Mouse (Mus musculus) E14TG2a.4 (cell line): ENCODE measurements around the gene Zcchc17.

ENCODE experiments used
- H3K27me3 ChIP-seq: 2 replicates; pipeline ENCODE4 v1.6.1; 2014; ENCODE audit warnings: low read length, control low read depth; ENCODE audit not compliant: insufficient read depth
- H3K36me3 ChIP-seq: 2 replicates; pipeline ENCODE4 v1.6.1; 2014; ENCODE audit warnings: low read length, control low read depth; ENCODE audit not compliant: insufficient read depth
- H3K4me1 ChIP-seq: replicated peaks from 2 replicates; pipeline ENCODE4 v1.6.1; 2014; ENCODE audit warnings: low read depth, low read length, control low read depth
- H3K4me3 ChIP-seq: replicated peaks from 2 replicates; pipeline ENCODE4 v1.5.1; 2014; ENCODE audit warnings: mild to moderate bottlenecking, low read length
- H3K9me3 ChIP-seq: 2 replicates; pipeline ENCODE4 v1.6.1; 2014; ENCODE audit warnings: low read length, control low read depth
- CTCF ChIP-seq: conservative IDR thresholded peaks from 2 replicates; pipeline ENCODE4 v1.5.1; 2014; ENCODE audit warnings: low read length
- NANOG ChIP-seq: IDR thresholded peaks from 2 replicates; pipeline ENCODE4 v1.6.1; 2014; ENCODE audit warnings: borderline replicate concordance, low read length, mixed read lengths
- POU5F1 ChIP-seq: IDR thresholded peaks from 2 replicates; pipeline ENCODE4 v1.6.1; 2014; ENCODE audit warnings: low read length, borderline replicate concordance

The Zcchc17 gene

GRCm38 (mm10) chr4:130359486-130360237 lies at the start of gene Zcchc17, which contains the start of gene Snrnp40:
Gene Zcchc17 (minus strand): TSS chr4:130359943.
Gene Snrnp40 (plus strand): TSS chr4:130360132.
- Histone ChIP-seq H3K9me3 (no peaks in the 10 kb centered on the region), H3K36me3 (peaks cover 45% of the 10 kb centered on the region), H3K27me3 (no peaks in the 10 kb centered on the region), H3K4me1 (peaks cover 48% of the 10 kb centered on the region), H3K4me3 (peak within 1 kb of the TSS; percentile 100)
- TF ChIP-seq POU5F1, result no peak
- no peak for TF ChIP-seq CTCF
- TF ChIP-seq NANOG, result no peak

GRCm38 (mm10) chr4:130391265-130391664 lies 31.5 kb upstream of the Zcchc17 start:
- peaks cover 53% of the 10 kb centered on the region for H3K36me3 ChIP-seq

GRCm38 (mm10) chr4:130389927-130390326 lies 30.2 kb upstream of the Zcchc17 start:
- H3K4me3 ChIP-seq, result no peak overlapping the region
- H3K36me3 ChIP-seq, result peaks cover 67% of the 10 kb centered on the region
- no peaks in the 10 kb centered on the region for H3K27me3 ChIP-seq
- H3K4me1 ChIP-seq, result peaks cover 10% of the 10 kb centered on the region
- no peaks in the 10 kb centered on the region for H3K9me3 ChIP-seq
- TF ChIP-seq CTCF (no peak), POU5F1 (no peak), NANOG (no peak)

More at GRCm38 (mm10) chr4:130391265-130391664, 31.5 kb upstream of the Zcchc17 start:
- Histone ChIP-seq H3K27me3 (no peaks in the 10 kb centered on the region), H3K9me3 (no peaks in the 10 kb centered on the region), H3K4me1 (peaks cover 10% of the 10 kb centered on the region), H3K4me3 (no peak overlapping the region)
- no peak for TF ChIP-seq NANOG
- TF ChIP-seq CTCF, result no peak
- no peak for TF ChIP-seq POU5F1

DNA sequence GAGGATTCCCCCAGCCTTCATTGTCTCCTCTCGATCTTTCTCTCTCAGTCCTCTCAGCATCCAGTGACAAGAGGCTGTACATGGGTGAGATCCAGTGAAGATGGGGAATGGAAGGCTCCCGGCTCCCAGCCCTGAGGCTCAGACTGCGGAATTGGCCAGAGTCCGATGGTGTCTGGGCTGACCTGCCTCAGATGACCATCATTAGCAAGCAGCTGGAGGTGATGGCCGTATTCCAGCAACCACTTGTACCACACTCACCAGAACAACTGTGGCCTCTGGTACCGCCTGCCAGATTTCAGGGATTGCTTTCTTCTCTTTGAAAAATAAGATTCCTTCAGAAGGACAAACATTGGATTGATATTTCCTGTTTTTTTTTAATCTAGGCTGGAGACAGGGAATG lies 29.8 kb upstream of the Zcchc17 start:
- Histone ChIP-seq H3K27me3 (no peaks in the 10 kb centered on the region), H3K9me3 (no peaks in the 10 kb centered on the region), H3K4me1 (peaks cover 10% of the 10 kb centered on the region), H3K4me3 (no peak overlapping the region), H3K36me3 (peaks cover 71% of the 10 kb centered on the region)
- TF ChIP-seq NANOG (no peak), POU5F1 (no peak), CTCF (no peak)

GRCm38 (mm10) chr4:130387256-130387655 lies 27.5 kb upstream of the Zcchc17 start:
- H3K4me1 ChIP-seq, result peaks cover 10% of the 10 kb centered on the region
- H3K36me3 ChIP-seq, result peaks cover 93% of the 10 kb centered on the region
- H3K9me3 ChIP-seq, result no peaks in the 10 kb centered on the region
- TF ChIP-seq NANOG (no peak), CTCF (no peak), POU5F1 (no peak)
- no peaks in the 10 kb centered on the region for H3K27me3 ChIP-seq
- no peak overlapping the region for H3K4me3 ChIP-seq

DNA sequence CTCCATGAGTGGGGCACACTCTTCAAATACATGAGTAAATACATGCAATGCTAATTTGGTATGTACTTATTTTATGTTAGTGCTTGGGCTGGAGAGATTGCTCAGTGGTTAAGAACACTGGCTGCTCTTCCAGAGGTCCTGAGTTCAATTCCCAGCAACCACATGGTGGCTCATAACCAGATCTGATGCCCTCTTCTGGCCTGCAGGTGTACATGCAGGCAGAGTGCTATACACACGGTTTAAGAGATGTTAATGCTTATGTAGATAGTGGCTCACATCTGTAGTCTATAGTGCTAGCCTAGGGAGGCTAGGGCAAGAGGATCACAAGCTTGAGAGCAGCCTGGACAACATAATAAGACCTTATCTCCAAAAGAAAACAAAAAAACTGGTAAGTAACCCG lies 20.7 kb upstream of the Zcchc17 start:
- Histone ChIP-seq H3K27me3 (no peaks in the 10 kb centered on the region), H3K36me3 (peaks cover 99% of the 10 kb centered on the region), H3K4me3 (no peak overlapping the region), H3K9me3 (no peaks in the 10 kb centered on the region), H3K4me1 (peaks cover 21% of the 10 kb centered on the region)
- TF ChIP-seq NANOG (no peak), CTCF (peak; percentile 36), POU5F1 (no peak)

GRCm38 (mm10) chr4:130379181-130379580 lies 19.4 kb upstream of the Zcchc17 start:
- no peak for TF ChIP-seq NANOG
- Histone ChIP-seq H3K36me3 (peaks cover 99% of the 10 kb centered on the region), H3K9me3 (no peaks in the 10 kb centered on the region), H3K27me3 (no peaks in the 10 kb centered on the region), H3K4me1 (peaks cover 33% of the 10 kb centered on the region), H3K4me3 (no peak overlapping the region)

GRCm38 (mm10) chr4:130377500-130377899 lies 17.8 kb upstream of the Zcchc17 start:
- Histone ChIP-seq H3K36me3 (peaks cover 99% of the 10 kb centered on the region), H3K4me1 (peaks cover 34% of the 10 kb centered on the region), H3K27me3 (no peaks in the 10 kb centered on the region), H3K4me3 (no peak overlapping the region), H3K9me3 (no peaks in the 10 kb centered on the region)
- TF ChIP-seq POU5F1, result no peak
- no peak for TF ChIP-seq NANOG
- no peak for TF ChIP-seq CTCF

DNA sequence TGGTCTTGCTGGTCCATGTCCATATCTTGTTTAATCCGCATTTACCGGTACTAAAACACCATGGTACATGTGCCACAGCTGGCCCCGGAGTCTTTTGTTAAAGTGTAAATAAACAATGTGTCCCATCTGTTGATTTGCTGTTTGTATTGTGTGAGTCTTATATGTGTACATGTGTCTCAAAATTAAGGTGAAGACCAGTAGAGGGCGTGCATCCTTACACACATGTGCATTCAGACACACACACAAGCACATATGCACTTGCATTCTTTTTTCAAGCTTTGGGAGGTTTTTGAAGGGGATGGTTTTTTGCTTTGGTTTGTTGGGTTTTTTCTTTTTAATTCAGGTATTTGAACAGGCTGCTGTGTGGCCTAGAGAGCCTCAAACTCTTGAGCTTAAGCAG lies 16.9 kb upstream of the Zcchc17 start:
- peaks cover 34% of the 10 kb centered on the region for H3K4me1 ChIP-seq
- H3K27me3 ChIP-seq, result no peaks in the 10 kb centered on the region
- H3K36me3 ChIP-seq, result peaks cover 92% of the 10 kb centered on the region
- no peak overlapping the region for H3K4me3 ChIP-seq
- no peaks in the 10 kb centered on the region for H3K9me3 ChIP-seq
- TF ChIP-seq NANOG (no peak), CTCF (peak; percentile 25), POU5F1 (no peak)
